Mouse (Mus musculus) forebrain, embryonic 16.5 days (tissue): ENCODE measurements around the gene Aldh1a1. TPM values are rescaled to one million over a fixed set of nuclear protein-coding genes. Genes with fewer than 3 reads are reported as not detected.
"Not testable (repeated sequence)": the region's sequence is repeated elsewhere in the genome, so short reads cannot be mapped to it uniquely, and the experiment has no call there.

Experiments
- ATAC-seq: fragments of 200-750 bp; cut with Nextera tagmentation; 2 replicates; pipeline ENCODE4 v1.8.0; 2017; ENCODE audit warnings: mild to moderate bottlenecking, moderate library complexity
- H3K27ac ChIP-seq: fragments of 300-500 bp; sonication (generic); 2 replicates; pipeline ENCODE4 v1.5.1; 2014; ENCODE audit warnings: low read length, control low read depth
- H3K27me3 ChIP-seq: fragments of 300-500 bp; sonication (generic); replicated peaks from 2 replicates; pipeline ENCODE4 v1.6.1; 2014; ENCODE audit warnings: low read length; ENCODE audit not compliant: control insufficient read depth, insufficient read depth
- H3K36me3 ChIP-seq: fragments of 300-500 bp; sonication (generic); 2 replicates; pipeline ENCODE4 v1.6.1; 2014; ENCODE audit not compliant: control insufficient read depth, insufficient read depth
- H3K4me1 ChIP-seq: fragments of 300-500 bp; sonication (generic); replicated peaks from 2 replicates; pipeline ENCODE4 v1.6.1; 2014; ENCODE audit warnings: low read length; ENCODE audit not compliant: control insufficient read depth, insufficient read depth
- H3K4me2 ChIP-seq: fragments of 300-500 bp; sonication (generic); 2 replicates; pipeline ENCODE4 v1.6.1; 2014; ENCODE audit warnings: mild to moderate bottlenecking, low read length, control low read depth
- H3K4me3 ChIP-seq: fragments of 300-500 bp; sonication (generic); replicated peaks from 2 replicates; pipeline ENCODE4 v1.5.1; 2014; ENCODE audit warnings: mild to moderate bottlenecking, low read length, control low read depth
- H3K9ac ChIP-seq: fragments of 300-500 bp; sonication (generic); replicated peaks from 2 replicates; pipeline ENCODE4 v1.6.1; 2014; ENCODE audit warnings: low read depth, low read length, control low read depth
- H3K9me3 ChIP-seq: fragments of 300-500 bp; sonication (generic); 2 replicates; pipeline ENCODE4 v1.6.1; 2016; ENCODE audit warnings: low read length; ENCODE audit not compliant: control insufficient read depth
- WGBS: fragments of 180-500 bp; shearing (Covaris S2); extraction: QIAGEN DNeasy Blood & Tissue Kit; methylation state at CpG from one replicate; pipeline ENCODE4 v1.1.7; 2014; 5-methylcytosine and 5-hydroxymethylcytosine counted together
- polyA plus RNA-seq: library from polyadenylated mRNA; unstranded; fragments of >200 nt; fragmentation: Nextera tagmentation; extraction: Ambion mirVana; gene quantifications from 2 replicates; pipeline ENCODE4 v1.2.1, GENCODE M21; 2015

Gene Aldh1a1
- polyA plus RNA-seq, 1 experiment from 2014 or later, result 0.42 TPM

GRCm38 (mm10) chr19:20622434-20622833, 129.9 kb downstream of the Aldh1a1 start:
- 38% methylated on average over 2 of the region's 2 CpGs for WGBS
- Histone ChIP-seq H3K4me2 (no peak overlapping the region), H3K9me3 (no peaks in the 10 kb centered on the region), H3K27ac (no peak overlapping the region), H3K9ac (no peak overlapping the region), H3K36me3 (no peaks in the 10 kb centered on the region), H3K27me3 (no peaks in the 10 kb centered on the region), H3K4me3 (no peak overlapping the region), H3K4me1 (no peaks in the 10 kb centered on the region)
- no peak for ATAC-seq

- WGBS, result 47% methylated on average over 10 of the region's 10 CpGs
- Histone ChIP-seq H3K36me3 (no peaks in the 10 kb centered on the region), H3K9me3 (no peaks in the 10 kb centered on the region), H3K9ac (no peak overlapping the region), H3K4me1 (no peaks in the 10 kb centered on the region), H3K27me3 (no peaks in the 10 kb centered on the region), H3K4me2 (no peak overlapping the region), H3K27ac (no peak overlapping the region), H3K4me3 (no peak overlapping the region)
- no peak for ATAC-seq
These were observed 130.9 kb downstream of the Aldh1a1 start for GRCm38 (mm10) chr19:20623416-20623815.

- Histone ChIP-seq H3K36me3 (no peaks in the 10 kb centered on the region), H3K9me3 (no peaks in the 10 kb centered on the region), H3K9ac (no peak overlapping the region), H3K4me2 (no peak overlapping the region), H3K4me3 (no peak overlapping the region), H3K4me1 (no peaks in the 10 kb centered on the region), H3K27me3 (no peaks in the 10 kb centered on the region), H3K27ac (no peak overlapping the region)
- ATAC-seq, result no peak
- 93% methylated on average over 1 of the region's 1 CpGs for WGBS
These were observed 138.5 kb downstream of the Aldh1a1 start for GRCm38 (mm10) chr19:20631020-20631419.

- no peak overlapping the region for H3K4me2 ChIP-seq
- WGBS, result 31% methylated on average over 12 of the region's 12 CpGs
- no peaks in the 10 kb centered on the region for H3K27me3 ChIP-seq
- no peak overlapping the region for H3K4me3 ChIP-seq
- ATAC-seq, result no peak
- no peak overlapping the region for H3K9ac ChIP-seq
- H3K36me3 ChIP-seq, result no peaks in the 10 kb centered on the region
- no peaks in the 10 kb centered on the region for H3K4me1 ChIP-seq
- no peak overlapping the region for H3K27ac ChIP-seq
- H3K9me3 ChIP-seq, result no peaks in the 10 kb centered on the region
These were observed 141.6 kb downstream of the Aldh1a1 start for GRCm38 (mm10) chr19:20633876-20634691.

- Histone ChIP-seq H3K9ac (no peak overlapping the region), H3K9me3 (no peaks in the 10 kb centered on the region)
- ATAC-seq, result no peak
These were observed 151.8 kb downstream of the Aldh1a1 start for GRCm38 (mm10) chr19:20644346-20644745.

GRCm38 (mm10) chr19:20647496-20647895, 155.0 kb downstream of the Aldh1a1 start:
- not testable (repeated sequence) for H3K4me3 ChIP-seq, H3K9me3 ChIP-seq, H3K27me3 ChIP-seq, H3K36me3 ChIP-seq, H3K4me1 ChIP-seq, ATAC-seq, H3K4me2 ChIP-seq, H3K27ac ChIP-seq, H3K9ac ChIP-seq

More at GRCm38 (mm10) chr19:20644346-20644745, 151.8 kb downstream of the Aldh1a1 start:
- no peak overlapping the region for H3K27ac ChIP-seq
- no peaks in the 10 kb centered on the region for H3K4me1 ChIP-seq
- WGBS, result 72% methylated on average over 3 of the region's 3 CpGs
- no peaks in the 10 kb centered on the region for H3K36me3 ChIP-seq
- H3K4me3 ChIP-seq, result no peak overlapping the region
- H3K4me2 ChIP-seq, result no peak overlapping the region
- H3K27me3 ChIP-seq, result no peaks in the 10 kb centered on the region

GRCm38 (mm10) chr19:20650008-20650407, 157.5 kb downstream of the Aldh1a1 start:
- no peak overlapping the region for H3K4me2 ChIP-seq

GRCm38 (mm10) chr19:20653082-20653676, 160.7 kb downstream of the Aldh1a1 start:
- H3K4me3 ChIP-seq, result no peak overlapping the region
- no peak overlapping the region for H3K9ac ChIP-seq
- no peak overlapping the region for H3K4me2 ChIP-seq
- H3K9me3 ChIP-seq, result no peaks in the 10 kb centered on the region
- no peaks in the 10 kb centered on the region for H3K36me3 ChIP-seq
- H3K27me3 ChIP-seq, result no peaks in the 10 kb centered on the region
- ATAC-seq, result no peak
- H3K27ac ChIP-seq, result no peak overlapping the region
- WGBS, result 85% methylated on average over 1 of the region's 1 CpGs
- no peaks in the 10 kb centered on the region for H3K4me1 ChIP-seq

More at GRCm38 (mm10) chr19:20650008-20650407, 157.5 kb downstream of the Aldh1a1 start:
- Histone ChIP-seq H3K9ac (no peak overlapping the region), H3K4me1 (no peaks in the 10 kb centered on the region), H3K27me3 (no peaks in the 10 kb centered on the region), H3K9me3 (no peaks in the 10 kb centered on the region), H3K4me3 (no peak overlapping the region), H3K27ac (no peak overlapping the region), H3K36me3 (no peaks in the 10 kb centered on the region)
- ATAC-seq, result peak; percentile 81
- WGBS, result 4% methylated on average over 2 of the region's 2 CpGs

- Histone ChIP-seq H3K4me1 (no peaks in the 10 kb centered on the region), H3K27ac (no peak overlapping the region), H3K9ac (no peak overlapping the region), H3K4me2 (no peak overlapping the region), H3K27me3 (no peaks in the 10 kb centered on the region), H3K36me3 (no peaks in the 10 kb centered on the region), H3K9me3 (no peaks in the 10 kb centered on the region), H3K4me3 (no peak overlapping the region)
- no peak for ATAC-seq
- 75% methylated on average over 3 of the region's 3 CpGs for WGBS
These were observed 161.8 kb downstream of the Aldh1a1 start for GRCm38 (mm10) chr19:20654141-20654873.
